Comparison of ENCODE assay signal across 8 mouse cellular contexts in the genomic region with DNA sequence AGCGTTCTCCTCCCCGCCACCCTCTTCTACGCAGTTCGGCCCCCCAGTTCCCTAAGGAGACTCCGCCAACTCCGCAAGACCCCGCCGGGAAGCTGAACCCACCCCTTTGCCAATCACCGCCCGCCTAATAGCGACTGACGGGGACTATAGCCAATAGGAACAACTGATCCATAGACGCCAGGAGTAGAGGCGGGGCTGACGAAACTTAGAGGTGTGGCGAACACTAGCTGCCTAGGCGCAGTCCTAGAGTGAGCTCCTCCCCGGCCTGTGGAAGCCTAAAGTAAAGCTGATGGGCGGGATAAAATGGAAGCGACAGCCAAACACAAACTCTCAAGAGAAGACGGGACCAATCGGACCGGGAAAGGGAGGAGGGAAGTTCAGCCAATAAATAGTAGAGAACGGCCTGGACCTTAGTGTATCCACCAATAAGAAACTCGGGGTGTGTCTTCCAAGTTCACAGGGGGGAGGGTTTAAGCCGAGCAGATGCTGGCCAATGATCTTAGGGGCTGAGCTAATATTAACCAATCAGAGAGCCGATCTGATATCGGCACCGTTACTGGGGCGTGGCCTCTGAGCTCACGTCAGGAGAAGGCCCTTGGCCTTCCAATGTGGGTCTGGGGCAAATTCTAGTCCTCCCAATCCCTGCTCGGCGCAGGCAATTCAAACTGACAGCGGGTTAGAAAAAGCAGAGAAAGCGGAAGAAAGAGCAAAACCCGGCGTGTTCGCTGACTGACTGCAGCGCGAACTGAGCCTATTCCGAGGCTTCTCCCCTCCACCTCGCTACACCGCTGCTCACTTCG. TPM values are rescaled to one million over a fixed set of nuclear protein-coding genes. Genes with fewer than 3 reads are reported as not detected.
DNase-seq lines count a peak whose midpoint lies in the region; ATAC-seq and TF ChIP-seq lines count a peak whose summit lies in the region.

A gene (minus strand): TSS at position 72 of the 800 bp plus-strand sequence.
A gene (plus strand): TSS at position 623 of the 800 bp plus-strand sequence.

- peak; percentile 97 for ATAC-seq in embryonic facial prominence, embryonic 15.5 days (ENCODE audit: insufficient number of reproducible peaks, low FRiP score, low TSS enrichment, low read depth)
- ATAC-seq in limb, embryonic 14.5 days (ENCODE audit: low FRiP score, low read depth) = peak; percentile 95
- ATAC-seq in midbrain, postnatal 0 days (ENCODE audit: low FRiP score) = peak; percentile 98

- peak; percentile 58 for TF ChIP-seq POLR2A in bone marrow, adult 2 months (IDR thresholded peaks at IDR 0.05; ENCODE audit: borderline replicate concordance, control insufficient read depth, low read depth, low read length)
- peak; percentile 69; the same call in 1 of the 2 replicates for TF ChIP-seq POLR2A in limb, embryonic 14.5 days (IDR thresholded peaks at IDR 0.05; ENCODE audit: borderline replicate concordance, extremely low read depth, insufficient read depth, insufficient read length)

- peak within 1 kb of the TSS; percentile 87 for H3K4me2 ChIP-seq in embryonic facial prominence, embryonic 15.5 days (replicated peaks)
- peak within 1 kb of the TSS; percentile 97 for H3K4me2 ChIP-seq in limb, embryonic 14.5 days (replicated peaks; ENCODE audit: low read depth, low read length, severe bottlenecking)
- H3K4me2 ChIP-seq in midbrain, postnatal 0 days (ENCODE audit: low read depth, low read length, poor library complexity, severe bottlenecking) = peak within 1 kb of the TSS; percentile 84

- H3K4me3 ChIP-seq in bone marrow, adult 2 months (replicated peaks; ENCODE audit: control insufficient read depth, low read depth, low read length) = peak within 1 kb of the TSS; percentile 85
- H3K4me3 ChIP-seq in embryonic facial prominence, embryonic 15.5 days (replicated peaks) = peak within 1 kb of the TSS; percentile 78
- H3K4me3 ChIP-seq in limb, embryonic 14.5 days (replicated peaks; ENCODE audit: low read length) = peak within 1 kb of the TSS; percentile 84
- H3K4me3 ChIP-seq in midbrain, postnatal 0 days (ENCODE audit: low read depth, low read length) = peak within 1 kb of the TSS; percentile 86

- peak; percentile 13; the same call in 1 of the 2 replicates for TF ChIP-seq CTCF in bone marrow, adult 2 months (IDR thresholded peaks at IDR 0.05; ENCODE audit: control insufficient read depth, insufficient read depth, low read length)
- TF ChIP-seq CTCF in midbrain, postnatal 0 days (IDR thresholded peaks at IDR 0.05) = no peak

- DNase-seq in 416B (ENCODE audit: low read depth) = peak; percentile 100
- peak; percentile 100 for DNase-seq in heart, adult 8-10 months (ENCODE audit: low spot score)
- peak; percentile 100 for DNase-seq in kidney, adult 9 months
- DNase-seq in limb, embryonic 14.5 days (ENCODE audit: low spot score) = peak; percentile 100
- DNase-seq in midbrain, postnatal 0 days (ENCODE audit: low spot score) = peak; percentile 100
- peak; percentile 88 to 92 for DNase-seq in spleen, postnatal 14 days (ENCODE audit: low spot score in 2 of 2)

- H3K27me3 ChIP-seq in embryonic facial prominence, embryonic 15.5 days = no peaks in the 10 kb centered on the region
- no peaks in the 10 kb centered on the region for H3K27me3 ChIP-seq in limb, embryonic 14.5 days (ENCODE audit: control insufficient read depth, insufficient read depth, low read length)
- H3K27me3 ChIP-seq in midbrain, postnatal 0 days (ENCODE audit: insufficient read depth, low read length) = no peaks in the 10 kb centered on the region

- 0 out of 2 replicates have a peak, but pooled peaks cover 2% of the 10 kb centered on the region for H3K4me1 ChIP-seq in bone marrow, adult 2 months (ENCODE audit: control insufficient read depth, insufficient read depth, low read length)
- H3K4me1 ChIP-seq in embryonic facial prominence, embryonic 15.5 days = peaks cover 35% of the 10 kb centered on the region
- peaks cover 35% of the 10 kb centered on the region for H3K4me1 ChIP-seq in limb, embryonic 14.5 days (ENCODE audit: control insufficient read depth, insufficient read depth, low read length)
- H3K4me1 ChIP-seq in midbrain, postnatal 0 days (ENCODE audit: insufficient read depth, low read length) = peaks cover 4% of the 10 kb centered on the region; the same call in 1 of the 2 replicates

- peak within 1 kb of the TSS; percentile 90 for H3K27ac ChIP-seq in bone marrow, adult 2 months (ENCODE audit: control insufficient read depth, insufficient read depth, low read depth, low read length, poor library complexity)
- H3K27ac ChIP-seq in embryonic facial prominence, embryonic 15.5 days (replicated peaks) = peak within 1 kb of the TSS; percentile 98
- H3K27ac ChIP-seq in limb, embryonic 14.5 days (replicated peaks; ENCODE audit: low read depth, low read length) = peak within 1 kb of the TSS; percentile 93
- peak within 1 kb of the TSS; percentile 87 for H3K27ac ChIP-seq in midbrain, postnatal 0 days (ENCODE audit: low read depth, low read length)

- H3K36me3 ChIP-seq in embryonic facial prominence, embryonic 15.5 days = no peaks in the 10 kb centered on the region
- H3K36me3 ChIP-seq in limb, embryonic 14.5 days (ENCODE audit: control insufficient read depth, insufficient read depth, low read length) = no peaks in the 10 kb centered on the region
- no peaks in the 10 kb centered on the region for H3K36me3 ChIP-seq in midbrain, postnatal 0 days (ENCODE audit: insufficient read depth, low read length)

- H3K9ac ChIP-seq in embryonic facial prominence, embryonic 15.5 days = peak within 1 kb of the TSS; percentile 83
- H3K9ac ChIP-seq in limb, embryonic 14.5 days (ENCODE audit: low read depth, low read length, severe bottlenecking) = peak within 1 kb of the TSS; percentile 80
- peak within 1 kb of the TSS; percentile 65 for H3K9ac ChIP-seq in midbrain, postnatal 0 days (replicated peaks; ENCODE audit: low read length, poor library complexity, severe bottlenecking)

- no peaks in the 10 kb centered on the region for H3K9me3 ChIP-seq in embryonic facial prominence, embryonic 15.5 days (replicated peaks)
- H3K9me3 ChIP-seq in limb, embryonic 14.5 days (ENCODE audit: control insufficient read depth, low read length) = no peaks in the 10 kb centered on the region
- H3K9me3 ChIP-seq in midbrain, postnatal 0 days (ENCODE audit: low read length) = no peaks in the 10 kb centered on the region

- under 1% methylated on average over 44 of the region's 44 CpGs for whole genome bisulfite sequencing in bone marrow, adult 2 months
- WGBS in embryonic facial prominence, embryonic 15.5 days = under 1% methylated on average over 44 of the region's 44 CpGs
- under 1% methylated on average over 44 of the region's 44 CpGs for WGBS in limb, embryonic 14.5 days
- under 1% methylated on average over 44 of the region's 44 CpGs for WGBS in midbrain, postnatal 0 days

RNA-seq across cellular contexts. Expression of the first gene that starts in this region (rescaled TPM):
- polyA plus RNA-seq in bone marrow, adult 2 months (2011; ENCODE audit: insufficient read depth, insufficient read length, low replicate concordance, missing spikeins) = 15.8 and 27.2 TPM in 2 replicates
- polyA plus RNA-seq in embryonic facial prominence, embryonic 15.5 days (2015; fragmentation: Nextera tagmentation; extraction: Ambion mirVana) = 17.9 and 18.0 TPM in 2 replicates
- 10 to 100 TPM; 18.0 to 24.2 (median 20.2) TPM for total RNA-seq in heart, adult 8-10 months (2022)
- polyA plus RNA-seq in limb, embryonic 14.5 days (2012; rRNA removed) = 38.9 and 43.1 TPM in 2 replicates
- polyA plus RNA-seq in limb, embryonic 14.5 days (2014; fragmentation: Nextera tagmentation; extraction: Ambion mirVana) = 20.5 and 23.6 TPM in 2 replicates
- total RNA-seq in midbrain, postnatal 0 days (2014; rRNA removed) = 76.1 and 80.6 TPM in 2 replicates
- polyA plus RNA-seq in midbrain, postnatal 0 days (2015; fragmentation: Nextera tagmentation; extraction: Ambion mirVana) = 20.5 and 26.9 TPM in 2 replicates

RNA-seq across cellular contexts. Expression of the second gene that starts in this region (rescaled TPM):
- 2.4 and 5.5 TPM in 2 replicates for polyA plus RNA-seq in bone marrow, adult 2 months (2011; ENCODE audit: insufficient read depth, insufficient read length, low replicate concordance, missing spikeins)
- polyA plus RNA-seq in embryonic facial prominence, embryonic 15.5 days (2015; fragmentation: Nextera tagmentation; extraction: Ambion mirVana) = 2.2 and 2.4 TPM in 2 replicates
- 1 to 10 TPM in 1 of 4 experiments, under 1 TPM in 3; 0.65 to 1.1 (median 0.76) TPM for total RNA-seq in heart, adult 8-10 months (2022)
- polyA plus RNA-seq in limb, embryonic 14.5 days (2012; rRNA removed) = 1.8 and 2.5 TPM in 2 replicates
- polyA plus RNA-seq in limb, embryonic 14.5 days (2014; fragmentation: Nextera tagmentation; extraction: Ambion mirVana) = 2.1 and 2.3 TPM in 2 replicates
- 0.42 and 0.60 TPM in 2 replicates for total RNA-seq in midbrain, postnatal 0 days (2014; rRNA removed)
- 0.53 and 0.82 TPM in 2 replicates for polyA plus RNA-seq in midbrain, postnatal 0 days (2015; fragmentation: Nextera tagmentation; extraction: Ambion mirVana)

Comparison
In these comparisons a context has a peak if more than half of its experiments do, and no peak if none do; other contexts are left out.
1. Peak in every context shown above with its lines: DNase-seq, ATAC-seq, H3K4me3 ChIP-seq and H3K27ac ChIP-seq.